Mouse (Mus musculus) 416B (cell line): ENCODE measurements around the gene Zranb3.

Source experiments
- DNase-seq: peaks from one replicate; pipeline ENCODE4 v3.0.0; 2011; ENCODE audit warnings: low read depth

Gene Zranb3

GRCm38 (mm10) chr1:127945696-127946575 is 156.9 kb downstream of the Zranb3 start:
- no peak for DNase-seq

DNA sequence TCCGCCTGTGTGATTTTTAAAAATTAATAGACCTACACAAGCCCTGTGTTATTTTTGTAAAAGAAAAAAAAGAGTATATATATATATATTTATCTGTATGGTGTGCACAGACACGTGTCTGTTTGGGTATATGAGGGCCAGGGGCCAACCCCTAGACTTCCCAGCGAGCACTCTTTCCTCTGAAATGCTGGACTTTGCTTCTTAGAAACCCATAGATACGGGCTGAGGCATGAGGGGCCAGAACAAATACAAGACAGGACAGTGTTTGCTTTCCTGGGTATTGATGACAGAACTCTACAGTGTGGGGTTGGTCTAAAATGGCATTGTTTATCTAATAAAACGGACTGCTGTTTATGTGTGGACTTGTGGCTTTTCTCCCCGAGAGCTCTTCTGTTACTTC is 159.3 kb downstream of the Zranb3 start:
- no peak for DNase-seq

DNA sequence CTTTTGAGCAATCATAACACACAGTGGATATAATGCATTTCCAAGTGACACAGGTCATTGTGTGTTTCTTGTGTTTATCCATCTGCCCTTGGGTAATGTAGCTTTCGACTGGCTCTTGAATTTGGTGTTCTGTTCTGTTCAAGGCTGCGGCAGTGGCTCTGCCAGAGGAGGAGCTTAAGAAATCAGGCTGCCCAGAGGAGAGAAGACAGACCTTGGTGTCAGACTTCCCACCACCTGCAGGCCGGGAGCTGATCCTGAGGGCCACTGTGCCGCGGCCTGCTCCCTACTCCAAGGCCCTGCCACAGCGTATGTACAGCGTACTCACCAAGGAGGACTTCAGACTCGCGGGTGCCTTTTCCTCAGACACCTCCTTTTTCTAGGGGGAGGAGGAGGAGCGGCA is 160.6 kb downstream of the Zranb3 start:
- no peak for DNase-seq

- peak; percentile 24 for DNase-seq
Measured at GRCm38 (mm10) chr1:127937277-127937676, 165.6 kb downstream of the Zranb3 start.

DNA sequence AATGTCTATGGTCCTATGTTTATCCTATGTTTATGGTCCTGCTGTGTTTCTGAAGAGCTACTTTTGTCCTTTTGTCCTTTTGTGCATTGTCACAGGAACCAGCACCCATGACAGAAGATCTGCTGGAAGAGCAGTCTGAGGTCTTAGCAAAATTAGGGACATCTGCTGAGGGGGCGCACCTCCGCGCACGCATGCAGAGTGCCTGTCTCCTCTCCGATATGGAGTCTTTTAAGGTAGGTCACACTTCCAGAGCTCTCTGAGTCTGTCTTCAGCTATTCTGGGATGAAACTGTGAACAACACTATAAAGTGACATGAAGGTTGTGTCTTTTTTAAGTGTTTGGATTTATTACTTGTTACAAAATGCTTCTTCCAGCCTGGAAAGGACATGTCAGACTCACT is 168.5 kb downstream of the Zranb3 start:
- no peak for DNase-seq

DNA sequence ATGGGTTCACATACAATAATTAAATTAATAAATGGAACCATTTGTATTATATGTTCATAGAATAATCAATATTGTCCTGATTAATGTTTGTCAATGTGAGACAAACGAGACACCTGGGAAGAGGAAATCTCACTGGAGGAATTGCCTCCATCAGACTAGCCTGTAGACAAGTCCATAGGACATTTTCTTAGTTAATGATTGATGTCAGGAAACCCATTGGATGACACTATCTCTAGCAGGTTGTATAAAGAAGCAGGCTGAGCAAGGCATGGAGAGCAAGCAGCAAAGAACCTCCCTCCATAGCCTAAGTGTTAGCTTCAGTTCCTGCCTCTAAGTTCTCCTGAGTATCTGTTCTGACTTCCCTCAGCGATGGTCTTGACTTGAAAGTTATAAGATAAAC is 169.4 kb downstream of the Zranb3 start:
- DNase-seq: no peak

- DNase-seq: no peak
Measured at GRCm38 (mm10) chr1:127915802-127916201, 187.0 kb downstream of the Zranb3 start.

DNA sequence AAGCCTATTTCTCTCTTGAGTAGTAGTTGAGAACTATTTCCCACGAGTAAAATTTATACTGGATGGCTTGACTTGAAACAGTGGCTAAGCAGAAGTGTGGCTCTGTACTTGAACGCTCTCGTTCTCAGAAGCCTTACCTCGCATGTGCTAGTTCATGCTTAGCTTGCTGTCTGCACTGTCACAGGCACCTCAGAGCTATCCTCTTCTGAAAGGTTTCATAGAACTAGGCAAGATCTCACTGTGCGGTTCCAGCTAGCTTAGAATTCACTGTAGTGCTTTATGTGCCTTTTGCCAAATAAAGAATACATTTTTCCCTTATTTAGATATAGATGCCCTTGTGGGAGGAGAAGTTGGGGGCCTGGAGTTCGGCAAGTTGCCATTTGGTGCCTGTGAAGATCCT is 187.5 kb downstream of the Zranb3 start:
- DNase-seq: no peak

DNA sequence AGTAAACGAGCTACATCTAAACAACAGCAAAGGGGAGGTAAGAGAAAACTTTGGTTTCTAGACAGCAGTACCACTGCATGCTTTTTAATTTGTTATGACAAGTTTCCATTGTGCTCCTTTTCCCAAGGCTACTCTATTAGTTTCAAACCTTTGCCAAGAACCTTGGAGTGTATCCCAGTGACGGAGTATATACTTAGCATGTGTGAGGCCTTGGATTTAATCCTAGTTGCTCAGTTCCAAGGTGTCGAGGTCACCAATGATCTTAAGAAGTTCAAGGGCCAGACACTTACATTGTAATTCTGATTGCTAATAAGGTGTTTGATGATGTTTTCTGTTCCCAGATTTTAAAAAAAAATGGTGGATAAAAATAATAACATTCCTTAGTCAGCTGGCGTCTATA is 189.7 kb downstream of the Zranb3 start:
- DNase-seq: no peak

GRCm38 (mm10) chr1:127904774-127905385 is 198.0 kb downstream of the Zranb3 start:
- DNase-seq: no peak
